Mouse (Mus musculus) adrenal gland, postnatal 36 days (tissue): ENCODE measurements around the gene Mobp. TPM values are rescaled to one million over a fixed set of nuclear protein-coding genes. Genes with fewer than 3 reads are reported as not detected.

Experiments used
- DNase-seq, 2 experiments: peaks; one replicate each; pipeline ENCODE4 v3.0.0; 2021; ENCODE audit warnings: mixed read lengths in 1 of 2
- total RNA-seq, 2 experiments: library from RNA; stranded (reverse); gene quantifications; 2 replicates each; pipeline ENCODE4 v1.2.3; 2021

The Mobp gene
- total RNA-seq, 2 experiments from 2014 or later = 0.10 TPM; not detected in 1

- no peak for DNase-seq
These were observed 61.4 kb downstream of the Mobp start for GRCm38 (mm10) chr9:120210865-120211264.

GRCm38 (mm10) chr9:120212936-120213335 lies 63.4 kb downstream of the Mobp start:
- DNase-seq = no peak

GRCm38 (mm10) chr9:120214978-120215495 lies 65.5 kb downstream of the Mobp start:
- DNase-seq = no peak

GRCm38 (mm10) chr9:120219411-120219810 lies 69.9 kb downstream of the Mobp start:
- DNase-seq = no peak

Other genes with a start within 250 kb of the Mobp start
- gene Gorasp1, start 212.1 kb upstream of the Mobp start, total RNA-seq = 10 to 100 TPM; 23.5 to 31.7 TPM
- gene Ttc21a, start 212.1 kb upstream of the Mobp start, total RNA-seq = under 1 TPM in 1 of 2 experiments, not detected in 1; 0.13 TPM
- gene Csrnp1, start 165.0 kb upstream of the Mobp start, total RNA-seq = 10 to 100 TPM; 35.2 to 46.6 TPM
- gene Xirp1, start 126.1 kb upstream of the Mobp start, total RNA-seq = under 1 TPM; 0.33 to 0.53 TPM
- gene Cx3cr1, start 79.8 kb upstream of the Mobp start, total RNA-seq = 1 to 10 TPM; 3.4 to 6.8 TPM
- gene Ccr8, start 57.6 kb upstream of the Mobp start, total RNA-seq = not detected
- 10 to 100 TPM; 23.4 to 23.8 TPM for gene Slc25a38, start 39.3 kb upstream of the Mobp start, total RNA-seq
- gene Rpsa, start 22.0 kb upstream of the Mobp start, total RNA-seq = 100 to 1,000 TPM; 746 to 780 TPM
- 1 to 10 TPM; 5.8 to 5.9 TPM for gene Myrip, start 151.8 kb downstream of the Mobp start, total RNA-seq